ENCODE assay signal across 10 mouse cellular contexts in genomic region chr13:116310463-116310765, GRCm38 (mm10). TPM values are rescaled to one million over a fixed set of nuclear protein-coding genes. Genes with fewer than 3 reads are reported as not detected.
DNase-seq lines count a peak whose midpoint lies in the region; ATAC-seq and TF ChIP-seq lines count a peak whose summit lies in the region.
"Had no signal": no experiment of that assay in that cellular context is flagged by ENCODE, and none has a peak within 500 bp of the region (broad histone marks: within the 10 kb centered on the region; RNA-seq: fewer than 3 reads in every experiment).

No protein-coding gene starts in this region.

- no peaks in the 10 kb centered on the region for H3K9me3 ChIP-seq in lung, embryonic 16.5 days (ENCODE audit: control insufficient read depth, low read length)
- no peaks in the 10 kb centered on the region for H3K9me3 ChIP-seq in lung, postnatal 0 days (ENCODE audit: low read length)
- no peaks in the 10 kb centered on the region for H3K9me3 ChIP-seq in forebrain, embryonic 15.5 days
- H3K9me3 ChIP-seq in limb, embryonic 13.5 days, result no peaks in the 10 kb centered on the region
- no peaks in the 10 kb centered on the region for H3K9me3 ChIP-seq in stomach, embryonic 16.5 days (replicated peaks; ENCODE audit: control insufficient read depth, low read length)

- TF ChIP-seq CTCF in lung, postnatal 0 days (IDR thresholded peaks at IDR 0.05), result no peak

- peak overlapping the region; percentile 67 for H3K4me3 ChIP-seq in lung, embryonic 16.5 days (ENCODE audit: low read length)
- H3K4me3 ChIP-seq in lung, postnatal 0 days (ENCODE audit: low read depth, low read length), result no peak overlapping the region
- H3K4me3 ChIP-seq in forebrain, embryonic 15.5 days, result peak overlapping the region; percentile 60
- peak overlapping the region; percentile 62 for H3K4me3 ChIP-seq in limb, embryonic 13.5 days
- H3K4me3 ChIP-seq in stomach, embryonic 16.5 days (replicated peaks; ENCODE audit: low read length), result peak overlapping the region; percentile 67

- no peak overlapping the region for H3K27ac ChIP-seq in lung, embryonic 16.5 days (ENCODE audit: low read length)
- no peak overlapping the region for H3K27ac ChIP-seq in lung, postnatal 0 days (ENCODE audit: low read length)
- no peak overlapping the region for H3K27ac ChIP-seq in forebrain, embryonic 15.5 days (replicated peaks)
- no peak overlapping the region for H3K27ac ChIP-seq in limb, embryonic 13.5 days
- peak overlapping the region; percentile 89; the same call in 1 of the 2 replicates for H3K27ac ChIP-seq in stomach, embryonic 16.5 days (ENCODE audit: low read length)

- no peaks in the 10 kb centered on the region for H3K36me3 ChIP-seq in lung, embryonic 16.5 days (ENCODE audit: control insufficient read depth, insufficient read depth, low read length)
- no peaks in the 10 kb centered on the region for H3K36me3 ChIP-seq in lung, postnatal 0 days (ENCODE audit: insufficient read depth, low read length)
- H3K36me3 ChIP-seq in forebrain, embryonic 15.5 days, result no peaks in the 10 kb centered on the region
- no peaks in the 10 kb centered on the region for H3K36me3 ChIP-seq in limb, embryonic 13.5 days
- no peaks in the 10 kb centered on the region for H3K36me3 ChIP-seq in stomach, embryonic 16.5 days (ENCODE audit: control insufficient read depth, insufficient read depth, low read length)

- peaks cover 6% of the 10 kb centered on the region; the same call in 1 of the 2 replicates for H3K4me1 ChIP-seq in lung, embryonic 16.5 days (replicated peaks; ENCODE audit: control insufficient read depth, insufficient read depth, low read length)
- H3K4me1 ChIP-seq in lung, postnatal 0 days (ENCODE audit: insufficient read depth, low read depth, low read length), result no peaks in the 10 kb centered on the region
- peaks cover 20% of the 10 kb centered on the region for H3K4me1 ChIP-seq in forebrain, embryonic 15.5 days
- H3K4me1 ChIP-seq in limb, embryonic 13.5 days, result peaks cover 7% of the 10 kb centered on the region; the same call in 1 of the 2 replicates
- no peaks in the 10 kb centered on the region for H3K4me1 ChIP-seq in stomach, embryonic 16.5 days (ENCODE audit: control insufficient read depth, insufficient read depth, low read length)

- peak overlapping the region; percentile 99 for H3K4me2 ChIP-seq in lung, embryonic 16.5 days (ENCODE audit: low read depth, low read length)
- H3K4me2 ChIP-seq in lung, postnatal 0 days (replicated peaks; ENCODE audit: low read depth, low read length), result no peak overlapping the region; the same call in 1 of the 2 replicates
- H3K4me2 ChIP-seq in forebrain, embryonic 15.5 days (replicated peaks), result peak overlapping the region; percentile 95
- H3K4me2 ChIP-seq in limb, embryonic 13.5 days (replicated peaks), result peak overlapping the region; percentile 91
- H3K4me2 ChIP-seq in stomach, embryonic 16.5 days (ENCODE audit: low read depth, low read length), result peak overlapping the region; percentile 78

- no peak overlapping the region for H3K9ac ChIP-seq in lung, embryonic 16.5 days (ENCODE audit: low read length)
- H3K9ac ChIP-seq in lung, postnatal 0 days (replicated peaks; ENCODE audit: low read depth), result no peak overlapping the region
- H3K9ac ChIP-seq in forebrain, embryonic 15.5 days (replicated peaks), result peak overlapping the region; percentile 61; the same call in 1 of the 2 replicates
- no peak overlapping the region for H3K9ac ChIP-seq in limb, embryonic 13.5 days
- peak overlapping the region; percentile 84 for H3K9ac ChIP-seq in stomach, embryonic 16.5 days (ENCODE audit: low read length)

- 3% methylated on average over 9 of the region's 9 CpGs for WGBS in lung, embryonic 16.5 days
- WGBS in lung, postnatal 0 days, result 7% methylated on average over 9 of the region's 9 CpGs
- under 1% methylated on average over 9 of the region's 9 CpGs for WGBS in forebrain, embryonic 15.5 days
- under 1% methylated on average over 9 of the region's 9 CpGs for whole genome bisulfite sequencing in limb, embryonic 13.5 days
- WGBS in stomach, embryonic 16.5 days, result 5% methylated on average over 9 of the region's 9 CpGs

- no peak for ATAC-seq in lung, embryonic 16.5 days (ENCODE audit: low read depth)
- ATAC-seq in lung, postnatal 0 days, result no peak
- ATAC-seq in forebrain, embryonic 15.5 days (replicated peaks), result no peak
- ATAC-seq in limb, embryonic 13.5 days (ENCODE audit: low FRiP score, low read depth), result no peak
- no peak for ATAC-seq in stomach, embryonic 16.5 days (ENCODE audit: insufficient read depth, low FRiP score)
- ATAC-seq in megakaryocyte-erythroid progenitor cell, adult 5-6 weeks (replicated peaks; ENCODE audit: low FRiP score, low TSS enrichment, poor library complexity, severe bottlenecking), result no peak
- ATAC-seq in granulocyte monocyte progenitor cell, adult 5-6 weeks (replicated peaks; ENCODE audit: poor library complexity, severe bottlenecking), result no peak
- ATAC-seq: inflammation-experienced regulatory T-cells, adult 6 months; Patski had no signal

- no peak for DNase-seq in lung, postnatal 0 days (ENCODE audit: low spot score)
- DNase-seq in frontal cortex, postnatal 10 days (ENCODE audit: low spot score in 2 of 2), result no peak

- no peak for TF ChIP-seq EP300 in lung, postnatal 0 days (IDR thresholded peaks at IDR 0.05)

- peaks cover 80% of the 10 kb centered on the region for H3K27me3 ChIP-seq in lung, embryonic 16.5 days (ENCODE audit: control insufficient read depth, insufficient read depth, low read depth, low read length)
- peaks cover 62% of the 10 kb centered on the region for H3K27me3 ChIP-seq in lung, postnatal 0 days (replicated peaks; ENCODE audit: insufficient read depth, low read length)
- H3K27me3 ChIP-seq in forebrain, embryonic 15.5 days, result peaks cover 67% of the 10 kb centered on the region
- peaks cover 90% of the 10 kb centered on the region for H3K27me3 ChIP-seq in limb, embryonic 13.5 days
- peaks cover 28% of the 10 kb centered on the region for H3K27me3 ChIP-seq in stomach, embryonic 16.5 days (ENCODE audit: control insufficient read depth, insufficient read depth, low read length)

RNA-seq across cellular contexts. Expression of gene Isl1, which starts 0.9 kb away (rescaled TPM):
- 2.0 and 3.2 TPM in 2 replicates for polyA plus RNA-seq in lung, embryonic 16.5 days (2015; fragmentation: Nextera tagmentation; extraction: Ambion mirVana)
- polyA plus RNA-seq in lung, postnatal 0 days (2015; fragmentation: Nextera tagmentation; extraction: Ambion mirVana), result 0.29 and 0.57 TPM in 2 replicates
- 58.1 and 65.4 TPM in 2 replicates for polyA plus RNA-seq in forebrain, embryonic 15.5 days (2015; fragmentation: Nextera tagmentation; extraction: Ambion mirVana)
- polyA plus RNA-seq in limb, embryonic 13.5 days (2015; fragmentation: Nextera tagmentation; extraction: Ambion mirVana), result 5.1 and 6.9 TPM in 2 replicates
- 31.6 and 33.6 TPM in 2 replicates for polyA plus RNA-seq in stomach, embryonic 16.5 days (2015; fragmentation: Nextera tagmentation; extraction: Ambion mirVana)
- total RNA-seq in megakaryocyte-erythroid progenitor cell, adult 5-6 weeks (2014; fragmentation: Nextera tagmentation), result not detected in 2 replicates
- total RNA-seq in megakaryocyte-erythroid progenitor cell, adult 5-6 weeks (2017), result not detected in 2 replicates
- not detected in 2 replicates for total RNA-seq in granulocyte monocyte progenitor cell, adult 5-6 weeks (2014; fragmentation: Nextera tagmentation)
- total RNA-seq in granulocyte monocyte progenitor cell, adult 5-6 weeks (2017), result not detected in 2 replicates
- polyA plus RNA-seq: inflammation-experienced regulatory T-cells, adult 6 months; Patski had no signal

Comparison
In these comparisons a context has a peak if more than half of its experiments do, and no peak if none do; other contexts are left out.
1. H3K9ac ChIP-seq: peak in forebrain, embryonic 15.5 days (single experiment) and stomach, embryonic 16.5 days (single experiment); none in lung, embryonic 16.5 days (single experiment), lung, postnatal 0 days (single experiment) and limb, embryonic 13.5 days (single experiment).